Mouse (Mus musculus) heart, postnatal 0 days (tissue): ENCODE data around the gene Spsb1.

Experiments
- CTCF ChIP-seq: IDR thresholded peaks from 2 replicates; pipeline ENCODE4 v1.5.1; 2016; ENCODE audit warnings: antibody characterized with exemption, control low read depth, low read depth
- EP300 ChIP-seq: IDR thresholded peaks from 2 replicates; pipeline ENCODE4 v1.6.1; 2016; ENCODE audit warnings: antibody characterized with exemption, low read depth

DNA sequence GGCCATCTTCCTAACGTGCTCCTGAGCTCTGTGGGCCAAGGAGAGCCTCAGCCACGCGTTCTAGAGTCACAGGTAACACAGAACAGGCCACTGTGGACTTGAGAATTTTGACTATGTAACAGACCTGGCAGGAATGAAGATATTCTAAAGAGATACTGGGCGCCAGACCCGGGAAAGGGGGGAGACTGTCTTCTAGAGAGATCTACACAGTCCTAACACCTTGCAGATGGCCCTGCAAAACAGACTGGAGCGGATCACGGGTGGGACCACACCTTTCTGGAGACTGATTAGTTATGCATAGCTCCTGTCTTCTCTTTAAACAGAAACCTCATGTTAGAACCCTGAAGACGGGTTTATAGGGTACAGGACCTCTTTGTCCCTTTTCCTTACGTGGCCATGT lies 100.1 kb downstream of the Spsb1 start:
- TF ChIP-seq EP300 = no peak
- TF ChIP-seq CTCF = no peak
